In the genomic region with DNA sequence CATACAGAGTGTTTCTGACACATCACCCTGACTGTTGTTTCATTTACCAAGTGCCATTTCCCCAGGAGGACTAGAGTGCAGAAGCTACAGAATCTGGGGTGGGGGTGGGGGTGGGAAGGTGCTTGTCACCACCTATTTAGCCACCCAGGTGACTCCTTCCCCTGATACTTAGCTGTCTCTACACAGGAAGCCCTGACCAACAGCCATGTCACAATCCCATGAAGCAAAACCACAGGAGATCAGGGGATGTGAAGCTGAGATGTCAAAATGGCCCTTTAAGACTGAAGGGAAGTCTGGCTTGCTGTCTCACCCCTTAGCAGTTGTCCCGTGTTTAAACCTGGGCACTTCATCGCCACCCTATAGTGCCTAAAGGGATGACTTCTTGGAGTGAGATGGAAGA, we compare ENCODE assay signal across 33 mouse cellular contexts. TPM values are rescaled to one million over a fixed set of nuclear protein-coding genes. Genes with fewer than 3 reads are reported as not detected.
A peak's percentile ranks its signal among the peaks of the same experiment; 100 is the strongest.
DNase-seq lines count a peak whose midpoint lies in the region; ATAC-seq and TF ChIP-seq lines count a peak whose summit lies in the region.
"Had no signal": no experiment of that assay in that cellular context is flagged by ENCODE, and none has a peak within 500 bp of the region (broad histone marks: within the 10 kb centered on the region; RNA-seq: fewer than 3 reads in every experiment).

No protein-coding gene starts in this region.

- no peak overlapping the region for H3K4me2 ChIP-seq in hindbrain, embryonic 13.5 days
- H3K4me2 ChIP-seq in hindbrain, embryonic 12.5 days (replicated peaks), result no peak overlapping the region
- H3K4me2 ChIP-seq in stomach, postnatal 0 days (replicated peaks; ENCODE audit: low read depth), result no peak overlapping the region
- H3K4me2 ChIP-seq: embryonic facial prominence, embryonic 12.5 days; embryonic facial prominence, embryonic 15.5 days; heart, embryonic 13.5 days; hindbrain, embryonic 14.5 days had no signal

- TF ChIP-seq POLR2A in bone marrow, adult 2 months (IDR thresholded peaks at IDR 0.05; ENCODE audit: borderline replicate concordance, control insufficient read depth, low read depth, low read length), result no peak

- H3K36me3 ChIP-seq in hindbrain, embryonic 13.5 days, result no peaks in the 10 kb centered on the region
- no peaks in the 10 kb centered on the region for H3K36me3 ChIP-seq in hindbrain, embryonic 12.5 days
- H3K36me3 ChIP-seq in stomach, postnatal 0 days (ENCODE audit: control insufficient read depth, insufficient read depth, low read length), result no peaks in the 10 kb centered on the region
- H3K36me3 ChIP-seq: embryonic facial prominence, embryonic 12.5 days; embryonic facial prominence, embryonic 15.5 days; heart, embryonic 13.5 days had no signal

- 77% methylated on average over 2 of the region's 2 CpGs for WGBS in hindbrain, embryonic 13.5 days
- 75% methylated on average over 2 of the region's 2 CpGs for WGBS in hindbrain, embryonic 12.5 days
- WGBS in bone marrow, adult 2 months, result 32% methylated on average over 2 of the region's 2 CpGs
- 72% methylated on average over 2 of the region's 2 CpGs for WGBS in stomach, postnatal 0 days

- peak overlapping the region; percentile 18; the same call in 1 of the 2 replicates for H3K27ac ChIP-seq in hindbrain, embryonic 13.5 days
- H3K27ac ChIP-seq in hindbrain, embryonic 12.5 days, result no peak overlapping the region
- peak overlapping the region; percentile 39; the same call in 1 of the 2 replicates for H3K27ac ChIP-seq in bone marrow, adult 2 months (ENCODE audit: control insufficient read depth, insufficient read depth, low read depth, low read length, poor library complexity)
- H3K27ac ChIP-seq in stomach, postnatal 0 days (replicated peaks), result no peak overlapping the region
- H3K27ac ChIP-seq: embryonic facial prominence, embryonic 12.5 days; embryonic facial prominence, embryonic 15.5 days; gastrocnemius, adult 2 months; heart, embryonic 13.5 days; hindbrain, embryonic 14.5 days; hindbrain, postnatal 0 days had no signal

- no peak for DNase-seq in adrenal gland, adult (ENCODE audit: inconsistent age in 2 of 2, low spot score in 1 of 2)
- DNase-seq in stomach, postnatal 0 days (ENCODE audit: low spot score), result no peak
- DNase-seq: adrenal gland, postnatal 10 days; adrenal gland, postnatal 36 days; cerebellum, adult 11 months; cerebellum, adult 2 months; cerebellum, adult 9-11 months; cerebellum, postnatal 25 days; forebrain, postnatal 0 days; gastrocnemius, adult 2 months; gastrocnemius, postnatal 14 days; heart, adult 18-20 months; heart, postnatal 14 days; heart, postnatal 4 days had no signal

- no peaks in the 10 kb centered on the region for H3K27me3 ChIP-seq in hindbrain, embryonic 13.5 days
- no peaks in the 10 kb centered on the region for H3K27me3 ChIP-seq in hindbrain, embryonic 12.5 days
- H3K27me3 ChIP-seq in stomach, postnatal 0 days (ENCODE audit: control insufficient read depth, insufficient read depth, low read length), result no peaks in the 10 kb centered on the region
- H3K27me3 ChIP-seq: embryonic facial prominence, embryonic 12.5 days; embryonic facial prominence, embryonic 15.5 days; heart, embryonic 13.5 days had no signal

- no peak overlapping the region for H3K4me3 ChIP-seq in hindbrain, embryonic 13.5 days
- no peak overlapping the region for H3K4me3 ChIP-seq in hindbrain, embryonic 12.5 days
- H3K4me3 ChIP-seq in bone marrow, adult 2 months (replicated peaks; ENCODE audit: control insufficient read depth, low read depth, low read length), result no peak overlapping the region
- no peak overlapping the region for H3K4me3 ChIP-seq in stomach, postnatal 0 days (ENCODE audit: low read depth, low read length)
- H3K4me3 ChIP-seq: embryonic facial prominence, embryonic 12.5 days; embryonic facial prominence, embryonic 15.5 days; gastrocnemius, adult 2 months; heart, embryonic 13.5 days had no signal

- H3K9ac ChIP-seq in hindbrain, embryonic 13.5 days, result no peak overlapping the region
- no peak overlapping the region for H3K9ac ChIP-seq in hindbrain, embryonic 12.5 days
- H3K9ac ChIP-seq in stomach, postnatal 0 days (ENCODE audit: low read length), result no peak overlapping the region
- H3K9ac ChIP-seq: embryonic facial prominence, embryonic 12.5 days; embryonic facial prominence, embryonic 15.5 days; forebrain, postnatal 0 days; heart, embryonic 13.5 days; hindbrain, embryonic 14.5 days had no signal

- ATAC-seq in hindbrain, embryonic 13.5 days (ENCODE audit: low FRiP score), result no peak
- ATAC-seq in hindbrain, embryonic 12.5 days (ENCODE audit: low FRiP score), result no peak
- peak; percentile 90 for ATAC-seq in megakaryocyte, adult 5-6 weeks (ENCODE audit: poor library complexity, severe bottlenecking)
- ATAC-seq in stomach, postnatal 0 days (ENCODE audit: low FRiP score, low TSS enrichment), result no peak
- ATAC-seq: activated CD4-positive, CD25-positive, alpha-beta regulatory T cell, adult 4 months; forebrain, embryonic 14.5 days; forebrain, postnatal 0 days; hindbrain, postnatal 0 days; inflammation-experienced regulatory T-cells, adult 6 months had no signal

- no peak for TF ChIP-seq EP300 in stomach, postnatal 0 days (optimal IDR thresholded peaks at IDR 0.05)

- H3K4me1 ChIP-seq in hindbrain, embryonic 13.5 days (replicated peaks), result peaks cover 34% of the 10 kb centered on the region
- H3K4me1 ChIP-seq in hindbrain, embryonic 12.5 days, result peaks cover 21% of the 10 kb centered on the region
- peaks cover 5% of the 10 kb centered on the region for H3K4me1 ChIP-seq in bone marrow, adult 2 months (ENCODE audit: control insufficient read depth, insufficient read depth, low read length)
- no peaks in the 10 kb centered on the region for H3K4me1 ChIP-seq in stomach, postnatal 0 days (replicated peaks; ENCODE audit: control insufficient read depth, insufficient read depth)
- H3K4me1 ChIP-seq: embryonic facial prominence, embryonic 12.5 days; embryonic facial prominence, embryonic 15.5 days had no signal

- H3K9me3 ChIP-seq in hindbrain, embryonic 13.5 days, result no peaks in the 10 kb centered on the region
- H3K9me3 ChIP-seq in hindbrain, embryonic 12.5 days (replicated peaks), result no peaks in the 10 kb centered on the region
- H3K9me3 ChIP-seq in stomach, postnatal 0 days (ENCODE audit: control insufficient read depth, low read length), result no peaks in the 10 kb centered on the region
- H3K9me3 ChIP-seq: embryonic facial prominence, embryonic 12.5 days; embryonic facial prominence, embryonic 15.5 days; heart, embryonic 13.5 days had no signal

- no peak for TF ChIP-seq CTCF in bone marrow, adult 2 months (IDR thresholded peaks at IDR 0.05; ENCODE audit: control insufficient read depth, insufficient read depth, low read length)
- TF ChIP-seq CTCF in stomach, postnatal 0 days (IDR thresholded peaks at IDR 0.05; ENCODE audit: low read depth), result no peak

RNA-seq across cellular contexts. Expression of a gene that starts 37.9 kb away (rescaled TPM):
- polyA plus RNA-seq in hindbrain, embryonic 13.5 days (2015; fragmentation: Nextera tagmentation; extraction: Ambion mirVana), result 57.4 and 59.7 TPM in 2 replicates
- polyA plus RNA-seq in hindbrain, embryonic 12.5 days (2016; fragmentation: Nextera tagmentation; extraction: Ambion mirVana), result 35.1 and 36.6 TPM in 2 replicates
- 0.65 and 1.00 TPM in 2 replicates for polyA plus RNA-seq in bone marrow, adult 2 months (2011; ENCODE audit: insufficient read depth, insufficient read length, low replicate concordance, missing spikeins)
- total RNA-seq in megakaryocyte, adult 5-6 weeks (2015), result not detected in 2 replicates
- not detected in 2 replicates for total RNA-seq in megakaryocyte, adult 5-6 weeks (2017)
- 8.2 and 9.8 TPM in 2 replicates for polyA plus RNA-seq in stomach, postnatal 0 days (2015; fragmentation: Nextera tagmentation; extraction: Ambion mirVana)
- total RNA-seq: common myeloid progenitor, adult 5-6 weeks had no signal

RNA-seq across cellular contexts. Expression of a gene that starts 52.6 kb away (rescaled TPM):
- not detected in 2 replicates for polyA plus RNA-seq in hindbrain, embryonic 13.5 days (2015; fragmentation: Nextera tagmentation; extraction: Ambion mirVana)
- polyA plus RNA-seq in hindbrain, embryonic 12.5 days (2016; fragmentation: Nextera tagmentation; extraction: Ambion mirVana), result not detected in 2 replicates
- not detected in 2 replicates for polyA plus RNA-seq in bone marrow, adult 2 months (2011; ENCODE audit: insufficient read depth, insufficient read length, low replicate concordance, missing spikeins)
- total RNA-seq in megakaryocyte, adult 5-6 weeks (2015), result not detected in 2 replicates
- not detected in 2 replicates for total RNA-seq in megakaryocyte, adult 5-6 weeks (2017)
- polyA plus RNA-seq in stomach, postnatal 0 days (2015; fragmentation: Nextera tagmentation; extraction: Ambion mirVana), result not detected in 2 replicates
- total RNA-seq: adrenal gland, adult 18-20 months; adrenal gland, postnatal 10 days; adrenal gland, postnatal 36 days; common myeloid progenitor, adult 5-6 weeks; ES-E14; forebrain, postnatal 0 days; gastrocnemius, adult 2 months; gastrocnemius, postnatal 14 days; gastrocnemius, postnatal 4 days; heart, adult 18-20 months; heart, postnatal 14 days; heart, postnatal 4 days; hindbrain, postnatal 0 days had no signal
- polyA plus RNA-seq: activated CD4-positive, CD25-positive, alpha-beta regulatory T cell, adult 4 months; cerebellum, adult 2 months; embryonic facial prominence, embryonic 12.5 days; embryonic facial prominence, embryonic 15.5 days; forebrain, embryonic 11.5 days; forebrain, embryonic 14.5 days; forebrain, postnatal 0 days; frontal cortex, adult 2 months; heart, embryonic 13.5 days; heart, embryonic 16.5 days; hindbrain, embryonic 14.5 days; hindbrain, postnatal 0 days; inflammation-experienced regulatory T-cells, adult 6 months had no signal

Comparison
In these comparisons a context has a peak if more than half of its experiments do, and no peak if none do; other contexts are left out.
1. H3K27ac ChIP-seq: peak in hindbrain, embryonic 13.5 days (single experiment) and bone marrow, adult 2 months (single experiment); none in hindbrain, embryonic 12.5 days (single experiment) and stomach, postnatal 0 days (single experiment).